Mouse (Mus musculus) stomach, embryonic 15.5 days (tissue): ENCODE results near the gene Lamb3. TPM values are rescaled to one million over a fixed set of nuclear protein-coding genes. Genes with fewer than 3 reads are reported as not detected.

Source experiments
- ATAC-seq: fragments of 200-750 bp; cut with Nextera tagmentation; 2 replicates; pipeline ENCODE4 v1.8.0; 2017; ENCODE audit warnings: low read depth, moderate number of reproducible peaks, moderate TSS enrichment; ENCODE audit not compliant: insufficient read depth, low FRiP score
- H3K27ac ChIP-seq: fragments of 300-500 bp; sonication (generic); 2 replicates; pipeline ENCODE4 v1.5.1; 2015; ENCODE audit warnings: mild to moderate bottlenecking, inconsistent platforms
- H3K27me3 ChIP-seq: fragments of 300-500 bp; sonication (generic); replicated peaks from 2 replicates; pipeline ENCODE4 v1.6.1; 2015; ENCODE audit warnings: inconsistent platforms
- H3K36me3 ChIP-seq: fragments of 300-500 bp; sonication (generic); 2 replicates; pipeline ENCODE4 v1.6.1; 2015; ENCODE audit warnings: inconsistent platforms
- H3K4me1 ChIP-seq: fragments of 300-500 bp; sonication (generic); 2 replicates; pipeline ENCODE4 v1.6.1; 2015; ENCODE audit warnings: inconsistent platforms
- H3K4me2 ChIP-seq: fragments of 300-500 bp; sonication (generic); 2 replicates; pipeline ENCODE4 v1.6.1; 2015; ENCODE audit warnings: mild to moderate bottlenecking, inconsistent platforms
- H3K4me3 ChIP-seq: fragments of 300-500 bp; sonication (generic); replicated peaks from 2 replicates; pipeline ENCODE4 v1.5.1; 2015; ENCODE audit warnings: inconsistent platforms
- H3K9ac ChIP-seq: fragments of 300-500 bp; sonication (generic); 2 replicates; pipeline ENCODE4 v1.6.1; 2015; ENCODE audit warnings: inconsistent platforms
- H3K9me3 ChIP-seq: fragments of 300-500 bp; sonication (generic); 2 replicates; pipeline ENCODE4 v1.6.1; 2016; ENCODE audit warnings: inconsistent platforms
- WGBS: fragments of 180-500 bp; shearing (Covaris S2); methylation state at CpG from one replicate; pipeline ENCODE4 v1.1.7; 2015; 5-methylcytosine and 5-hydroxymethylcytosine counted together
- polyA plus RNA-seq: library from polyadenylated mRNA; unstranded; fragments of >200 nt; fragmentation: Nextera tagmentation; extraction: Ambion mirVana; gene quantifications from 2 replicates; pipeline ENCODE4 v1.2.1, GENCODE M21; 2015

Lamb3 gene
- polyA plus RNA-seq, 1 experiment from 2014 or later, result 12.5 TPM

- Histone ChIP-seq H3K9me3 (no peaks in the 10 kb centered on the region), H3K27ac (no peak overlapping the region), H3K4me1 (no peaks in the 10 kb centered on the region), H3K36me3 (no peaks in the 10 kb centered on the region), H3K9ac (no peak overlapping the region), H3K27me3 (no peaks in the 10 kb centered on the region), H3K4me2 (no peak overlapping the region), H3K4me3 (no peak overlapping the region)
- no peak for ATAC-seq
Observed at GRCm38 (mm10) chr1:193290686-193291085, 83.2 kb downstream of the Lamb3 start.

DNA sequence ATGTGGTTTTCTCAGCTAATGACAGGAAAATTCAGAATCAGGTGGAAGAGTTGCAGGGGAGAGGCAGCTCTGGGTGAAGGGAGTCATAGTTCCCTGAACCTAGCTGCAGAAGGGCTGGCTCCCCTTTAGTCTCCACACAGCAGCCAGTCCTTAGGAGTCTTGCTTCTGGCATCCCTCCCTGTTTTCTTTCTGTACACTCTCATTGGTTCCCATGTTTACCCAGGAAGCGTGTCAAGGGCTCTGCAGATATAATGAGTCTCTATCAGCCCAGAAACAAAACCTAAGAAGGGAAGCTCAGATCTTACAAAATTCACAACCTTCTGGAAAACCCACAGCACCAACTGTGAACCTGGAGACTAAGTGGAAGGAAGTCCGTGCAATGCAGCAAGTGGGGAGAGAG, 85.5 kb downstream of the Lamb3 start:
- H3K4me3 ChIP-seq, result no peak overlapping the region
- no peaks in the 10 kb centered on the region for H3K36me3 ChIP-seq
- no peaks in the 10 kb centered on the region for H3K27me3 ChIP-seq
- 54% methylated on average over 2 of the region's 2 CpGs for WGBS
- no peak for ATAC-seq
- H3K9me3 ChIP-seq, result no peaks in the 10 kb centered on the region
- H3K9ac ChIP-seq, result no peak overlapping the region
- no peak overlapping the region for H3K4me2 ChIP-seq
- no peak overlapping the region for H3K27ac ChIP-seq
- H3K4me1 ChIP-seq, result no peaks in the 10 kb centered on the region

DNA sequence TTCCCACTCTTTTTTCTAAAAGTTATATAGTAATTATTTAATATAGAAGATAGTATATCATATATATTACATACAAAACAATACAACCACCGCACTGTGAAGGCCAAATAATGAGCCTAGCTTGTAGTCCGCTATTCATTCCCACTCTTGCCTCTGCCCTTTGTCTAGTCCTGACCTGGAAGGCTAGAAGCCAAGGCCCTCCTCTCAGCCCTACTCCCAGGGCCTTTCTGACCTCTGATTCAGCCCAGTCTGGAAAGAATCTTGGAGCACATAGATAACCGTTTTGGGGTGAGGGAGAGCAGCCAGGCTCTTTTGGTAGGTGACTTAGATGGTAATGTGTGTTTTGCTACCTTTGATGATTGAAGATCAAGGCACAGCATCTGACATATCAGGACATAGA, 86.4 kb downstream of the Lamb3 start:
- Histone ChIP-seq H3K4me2 (no peak overlapping the region), H3K9ac (no peak overlapping the region), H3K9me3 (no peaks in the 10 kb centered on the region), H3K36me3 (no peaks in the 10 kb centered on the region), H3K4me1 (no peaks in the 10 kb centered on the region), H3K27ac (no peak overlapping the region), H3K4me3 (no peak overlapping the region), H3K27me3 (no peaks in the 10 kb centered on the region)
- ATAC-seq, result no peak
- 76% methylated on average over 3 of the region's 3 CpGs for WGBS

DNA sequence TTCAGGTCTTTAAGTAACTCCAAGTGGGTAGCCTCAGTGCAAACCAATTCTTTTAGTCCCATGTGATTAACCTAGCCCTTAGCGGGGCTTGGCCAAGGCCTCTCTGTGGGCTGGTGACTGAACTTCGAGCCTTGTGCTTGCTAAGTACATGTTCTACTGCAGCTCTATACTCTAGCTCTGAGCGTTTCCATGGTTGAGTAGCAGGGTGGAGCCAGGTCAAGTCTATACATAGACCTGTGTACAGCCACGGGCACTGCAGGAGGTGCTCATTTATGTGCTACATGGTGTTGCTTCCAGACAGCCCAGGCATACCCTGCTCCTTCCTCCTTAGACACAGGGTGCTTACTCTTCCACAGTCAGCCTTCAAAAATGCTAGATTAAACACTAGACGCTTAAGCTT, 88.4 kb downstream of the Lamb3 start:
- Histone ChIP-seq H3K27ac (no peak overlapping the region), H3K4me1 (0 out of 2 replicates have a peak, but pooled peaks cover under 1% of the 10 kb centered on the region), H3K4me2 (no peak overlapping the region), H3K4me3 (no peak overlapping the region), H3K9ac (no peak overlapping the region), H3K36me3 (no peaks in the 10 kb centered on the region), H3K9me3 (no peaks in the 10 kb centered on the region), H3K27me3 (no peaks in the 10 kb centered on the region)
- ATAC-seq, result no peak; the same call in 1 of the 2 replicates
- 67% methylated on average over 5 of the region's 5 CpGs for WGBS

DNA sequence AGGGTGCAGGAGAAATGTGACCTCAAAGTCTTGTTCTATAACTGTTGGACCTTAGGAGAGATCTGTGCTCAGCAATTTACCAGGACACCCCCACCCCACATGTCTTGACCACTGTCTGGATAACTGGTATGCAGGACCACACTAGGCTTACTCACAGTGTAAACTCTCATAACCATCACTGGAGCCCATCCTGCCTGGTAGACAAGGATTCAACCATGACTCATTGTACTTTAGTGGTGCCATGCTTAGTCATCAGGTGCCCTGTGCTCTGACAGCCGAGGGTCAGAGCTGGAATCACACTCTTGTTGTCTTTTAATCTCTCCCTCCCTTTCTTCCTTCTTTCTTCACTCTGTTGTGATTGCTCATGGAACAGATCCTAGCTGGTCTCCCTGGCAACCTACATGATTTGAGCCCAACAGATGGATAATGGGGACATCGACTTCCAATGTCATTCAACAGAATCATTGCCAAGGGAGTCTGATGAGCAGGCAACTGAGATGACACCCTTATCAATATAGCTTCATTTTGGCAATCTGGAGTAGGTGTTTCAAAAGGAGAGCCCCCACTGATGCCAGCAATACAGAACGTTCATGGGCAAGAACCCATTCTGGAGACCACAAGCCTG, 90.8 kb downstream of the Lamb3 start:
- Histone ChIP-seq H3K4me1 (0 out of 2 replicates have a peak, but pooled peaks cover 7% of the 10 kb centered on the region), H3K9ac (no peak overlapping the region), H3K27ac (no peak overlapping the region), H3K9me3 (no peaks in the 10 kb centered on the region), H3K36me3 (no peaks in the 10 kb centered on the region), H3K4me3 (no peak overlapping the region), H3K4me2 (no peak overlapping the region), H3K27me3 (no peaks in the 10 kb centered on the region)
- WGBS, result 74% methylated on average over 3 of the region's 3 CpGs
- no peak for ATAC-seq

- H3K4me3 ChIP-seq, result no peak overlapping the region
- no peak overlapping the region for H3K4me2 ChIP-seq
- ATAC-seq, result no peak
- WGBS, result 53% methylated on average over 1 of the region's 1 CpGs
- no peaks in the 10 kb centered on the region for H3K36me3 ChIP-seq
- H3K9me3 ChIP-seq, result no peaks in the 10 kb centered on the region
- 0 out of 2 replicates have a peak, but pooled peaks cover 7% of the 10 kb centered on the region for H3K4me1 ChIP-seq
- H3K9ac ChIP-seq, result no peak overlapping the region
- no peaks in the 10 kb centered on the region for H3K27me3 ChIP-seq
- H3K27ac ChIP-seq, result no peak overlapping the region
Observed at GRCm38 (mm10) chr1:193299995-193300394, 92.5 kb downstream of the Lamb3 start.

DNA sequence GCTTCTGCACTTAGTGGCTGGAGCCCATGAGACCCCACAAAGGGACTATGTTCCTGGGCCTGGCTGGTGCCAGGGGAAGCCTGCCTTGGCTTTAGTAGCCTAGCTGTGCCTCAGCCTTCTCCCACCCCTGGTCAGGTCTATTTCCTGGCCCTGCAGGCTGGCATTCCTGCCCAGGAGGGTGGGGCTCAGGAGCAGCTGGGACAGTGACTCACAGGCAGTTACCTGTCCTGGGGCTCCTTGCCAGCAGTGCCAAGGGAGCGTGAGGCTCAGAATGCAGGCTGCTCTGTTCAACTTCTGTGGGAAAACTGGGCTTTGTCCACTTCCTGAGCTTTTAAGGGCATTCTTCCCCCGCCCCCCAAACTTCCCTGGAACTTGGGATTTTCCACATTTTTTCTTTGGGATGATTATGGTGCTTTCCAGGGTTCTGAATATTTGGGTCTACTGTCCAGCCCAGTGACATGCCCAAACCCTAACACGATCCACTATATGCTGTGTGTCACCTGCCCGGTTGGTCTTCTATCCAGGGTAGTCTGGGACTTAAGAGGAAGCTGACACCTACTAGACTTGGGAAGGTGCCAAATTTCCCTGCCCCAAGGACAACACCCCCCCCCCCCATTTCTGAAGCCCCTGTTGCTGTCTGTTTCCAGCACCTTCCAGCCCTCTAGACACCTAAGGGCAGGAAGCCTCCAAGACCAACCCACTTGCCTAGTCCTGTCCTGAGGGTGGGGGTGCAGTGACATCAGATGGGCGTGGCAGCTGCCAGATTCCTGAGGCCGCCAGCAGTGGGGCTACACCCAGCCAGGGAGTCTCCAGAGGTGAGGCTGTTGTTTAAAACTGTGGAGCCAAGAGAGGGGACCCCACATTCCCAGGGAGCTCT, 94.0 kb downstream of the Lamb3 start:
- WGBS, result 48% methylated on average over 6 of the region's 6 CpGs
- no peak overlapping the region for H3K9ac ChIP-seq

DNA sequence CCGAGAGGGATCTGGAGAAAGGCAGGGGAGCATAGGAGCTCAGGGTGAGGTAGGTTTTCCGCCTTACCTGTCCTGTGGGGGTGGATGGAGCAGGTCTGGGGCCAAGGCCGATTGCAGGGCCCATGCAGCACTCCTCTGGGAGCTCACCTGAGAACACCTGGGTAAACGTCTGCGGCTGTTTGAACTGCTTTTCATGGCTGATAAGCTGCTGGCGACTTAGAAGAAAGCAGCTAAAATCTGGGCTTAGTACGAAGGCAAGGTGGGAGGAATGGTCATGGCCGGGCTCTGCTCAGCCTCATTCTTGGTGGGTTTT, 94.5 kb downstream of the Lamb3 start:
- H3K4me1 ChIP-seq, result 0 out of 2 replicates have a peak, but pooled peaks cover 7% of the 10 kb centered on the region
- H3K9me3 ChIP-seq, result no peaks in the 10 kb centered on the region
- no peaks in the 10 kb centered on the region for H3K36me3 ChIP-seq
- peak overlapping the region; percentile 25 for H3K4me3 ChIP-seq
- WGBS, result 43% methylated on average over 8 of the region's 8 CpGs
- H3K9ac ChIP-seq, result no peak overlapping the region
- H3K27ac ChIP-seq, result peak overlapping the region; percentile 77
- peak overlapping the region; percentile 39 for H3K4me2 ChIP-seq
- no peaks in the 10 kb centered on the region for H3K27me3 ChIP-seq
- peak; percentile 81 for ATAC-seq

More for the DNA sequence above, 94.0 kb downstream of the Lamb3 start:
- Histone ChIP-seq H3K9me3 (no peaks in the 10 kb centered on the region), H3K4me2 (peak overlapping the region; percentile 39), H3K4me3 (peak overlapping the region; percentile 25), H3K27me3 (no peaks in the 10 kb centered on the region), H3K36me3 (no peaks in the 10 kb centered on the region), H3K27ac (peak overlapping the region; percentile 77), H3K4me1 (0 out of 2 replicates have a peak, but pooled peaks cover 7% of the 10 kb centered on the region)
- ATAC-seq, result peak; percentile 84

GRCm38 (mm10) chr1:193303096-193303495, 95.6 kb downstream of the Lamb3 start:
- H3K27me3 ChIP-seq, result no peaks in the 10 kb centered on the region
- H3K4me3 ChIP-seq, result no peak overlapping the region
- no peak overlapping the region for H3K9ac ChIP-seq
- H3K36me3 ChIP-seq, result no peaks in the 10 kb centered on the region
- ATAC-seq, result no peak
- H3K4me1 ChIP-seq, result 0 out of 2 replicates have a peak, but pooled peaks cover 7% of the 10 kb centered on the region
- WGBS, result 66% methylated on average over 2 of the region's 2 CpGs
- H3K4me2 ChIP-seq, result peak overlapping the region; percentile 39; the same call in 1 of the 2 replicates
- no peaks in the 10 kb centered on the region for H3K9me3 ChIP-seq
- no peak overlapping the region for H3K27ac ChIP-seq

DNA sequence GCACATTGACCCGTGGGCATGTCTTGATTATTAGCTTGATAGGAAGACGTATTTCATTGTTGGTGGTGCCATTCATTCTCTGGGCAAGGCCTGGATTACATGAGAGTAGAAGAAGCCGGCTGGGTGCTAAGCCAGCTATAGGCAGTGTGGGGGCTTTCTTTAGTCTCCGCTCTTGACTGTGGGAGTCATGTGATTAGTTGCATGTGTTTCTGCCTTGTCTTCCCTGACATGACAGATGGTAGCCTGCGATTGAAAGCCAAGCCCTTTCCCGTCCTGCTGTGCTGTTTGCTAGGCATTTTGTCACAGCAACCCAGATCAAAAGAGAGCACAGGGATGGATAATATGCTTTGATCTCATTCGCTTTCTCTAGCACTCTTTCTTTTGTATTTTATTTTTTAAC, 97.9 kb downstream of the Lamb3 start:
- Histone ChIP-seq H3K4me2 (no peak overlapping the region), H3K27me3 (no peaks in the 10 kb centered on the region), H3K4me1 (0 out of 2 replicates have a peak, but pooled peaks cover 7% of the 10 kb centered on the region), H3K27ac (no peak overlapping the region), H3K9me3 (no peaks in the 10 kb centered on the region), H3K9ac (no peak overlapping the region), H3K4me3 (no peak overlapping the region), H3K36me3 (no peaks in the 10 kb centered on the region)
- WGBS, result 42% methylated on average over 7 of the region's 7 CpGs
- no peak for ATAC-seq

GRCm38 (mm10) chr1:193306832-193307231, 99.3 kb downstream of the Lamb3 start:
- Histone ChIP-seq H3K27ac (no peak overlapping the region), H3K36me3 (no peaks in the 10 kb centered on the region), H3K27me3 (no peaks in the 10 kb centered on the region), H3K4me1 (0 out of 2 replicates have a peak, but pooled peaks cover 2% of the 10 kb centered on the region), H3K4me2 (no peak overlapping the region), H3K9me3 (no peaks in the 10 kb centered on the region), H3K4me3 (no peak overlapping the region), H3K9ac (no peak overlapping the region)
- WGBS, result 82% methylated on average over 2 of the region's 2 CpGs
- no peak for ATAC-seq

DNA sequence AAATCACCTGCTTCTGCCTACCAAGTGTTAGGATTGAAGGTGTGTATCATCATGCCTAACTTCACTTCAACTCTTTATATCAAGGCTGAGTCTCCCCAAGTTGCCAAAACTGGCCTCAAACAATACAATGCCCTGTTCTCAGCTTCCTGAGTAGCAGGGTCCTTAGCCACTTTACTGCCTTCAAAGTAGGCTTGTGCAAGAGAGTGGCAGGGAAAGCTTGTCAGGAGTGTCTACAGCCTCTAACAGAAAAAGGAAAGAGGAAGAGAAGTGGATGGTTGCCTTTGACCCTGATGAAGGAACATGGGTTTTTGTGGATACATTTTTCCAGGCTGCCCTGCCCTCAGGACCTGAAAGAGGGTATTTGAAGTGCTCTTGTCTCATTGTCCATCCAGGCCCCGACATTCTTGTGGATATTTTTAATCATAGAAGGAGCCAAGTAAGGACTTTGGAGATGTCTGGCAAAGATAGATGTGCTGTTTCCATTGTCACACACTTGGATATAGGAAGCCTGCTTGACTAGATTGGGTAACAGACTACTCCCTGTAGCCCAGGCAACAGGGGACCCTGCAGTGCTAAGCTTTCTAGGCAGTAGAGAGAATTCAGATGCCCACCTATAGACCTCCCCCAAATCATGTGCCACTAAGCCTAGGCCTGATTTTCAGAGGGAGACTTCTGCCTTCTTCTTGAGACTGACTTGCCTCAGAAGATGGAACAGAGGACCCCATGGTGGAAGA, 102.5 kb downstream of the Lamb3 start:
- Histone ChIP-seq H3K36me3 (no peaks in the 10 kb centered on the region), H3K9ac (no peak overlapping the region), H3K27me3 (no peaks in the 10 kb centered on the region), H3K4me2 (no peak overlapping the region), H3K9me3 (no peaks in the 10 kb centered on the region), H3K4me1 (0 out of 2 replicates have a peak, but pooled peaks cover 3% of the 10 kb centered on the region), H3K4me3 (no peak overlapping the region), H3K27ac (no peak overlapping the region)
- no peak for ATAC-seq
- 71% methylated on average over 1 of the region's 1 CpGs for WGBS
